Mouse (Mus musculus) CH12.LX (cell line): ENCODE data around the gene Cabin1. TPM values are rescaled to one million over a fixed set of nuclear protein-coding genes. Genes with fewer than 3 reads are reported as not detected.

Experiments used
- DNase-seq: peaks from one replicate; pipeline ENCODE4 v3.0.0-alpha.2; 2013; ENCODE audit errors: extremely low read depth
- H3K27ac ChIP-seq: 2 replicates; pipeline ENCODE4 v1.5.1; 2012; ENCODE audit warnings: low read depth, mild to moderate bottlenecking, control low read depth, moderate library complexity; ENCODE audit not compliant: insufficient read depth
- H3K27me3 ChIP-seq: replicated peaks from 2 replicates; pipeline ENCODE3; 2012; ENCODE audit warnings: inconsistent platforms
- H3K36me3 ChIP-seq, 2 experiments: replicated peaks in 1 of 2; 2 replicates each; pipeline versions ENCODE3 to v1.6.1; 2012; ENCODE audit warnings: inconsistent platforms in 1 of 2, low read length in 1 of 2, mild to moderate bottlenecking in 1 of 2, mixed read lengths in 1 of 2, moderate library complexity in 1 of 2; ENCODE audit not compliant: control insufficient read depth in 1 of 2, insufficient read depth in 1 of 2
- H3K4me1 ChIP-seq, 2 experiments: 2 replicates each; pipeline ENCODE4 v1.6.1; 2012; ENCODE audit warnings: inconsistent platforms in 1 of 2, moderate library complexity in 1 of 2; ENCODE audit not compliant: insufficient read depth in 2 of 2, control insufficient read depth in 1 of 2
- H3K4me2 ChIP-seq: 2 replicates; pipeline ENCODE4 v1.6.1; 2012; ENCODE audit warnings: low read depth, mild to moderate bottlenecking, control low read depth; ENCODE audit not compliant: poor library complexity, insufficient read depth, severe bottlenecking
- H3K4me3 ChIP-seq, 3 experiments: fragments of 150-350 bp in 1 of 3; sonication (generic) in 1 of 3; replicated peaks in 1 of 3; 2 replicates each; pipeline versions ENCODE3 to v1.5.1; 2011 to 2012; ENCODE audit warnings: low read depth in 2 of 3, low read length in 2 of 3, mild to moderate bottlenecking in 2 of 3, moderate library complexity in 2 of 3, control low read depth in 1 of 3, improper control_type of control experiment in 1 of 3, inconsistent platforms in 1 of 3, mixed read lengths in 1 of 3; ENCODE audit not compliant: poor library complexity in 1 of 3
- H3K79me2 ChIP-seq: replicated peaks from 2 replicates; pipeline ENCODE4 v1.6.1; 2012; ENCODE audit warnings: mild to moderate bottlenecking, moderate library complexity; ENCODE audit not compliant: control insufficient read depth, poor library complexity, insufficient read depth, severe bottlenecking; ENCODE audit errors: extremely low read depth
- H3K9ac ChIP-seq: 2 replicates; pipeline ENCODE4 v1.6.1; 2012; ENCODE audit warnings: low read depth, mild to moderate bottlenecking, control low read depth, moderate library complexity; ENCODE audit not compliant: insufficient read depth
- H3K9me3 ChIP-seq: replicated peaks from 2 replicates; pipeline ENCODE3; 2012; ENCODE audit warnings: low read length, inconsistent platforms, mixed read lengths
- CHD1 ChIP-seq: IDR thresholded peaks from 2 replicates; pipeline ENCODE4 v1.6.1; 2012; ENCODE audit warnings: low read depth, low read length, improper control_type of control experiment, inconsistent platforms
- E2F4 ChIP-seq: IDR thresholded peaks from 2 replicates; pipeline ENCODE4 v1.6.1; 2011; ENCODE audit warnings: low read depth, low read length, improper control_type of control experiment; ENCODE audit not compliant: insufficient replicate concordance
- EP300 ChIP-seq: IDR thresholded peaks from 2 replicates; pipeline ENCODE4 v1.6.1; 2011; ENCODE audit warnings: low read length, improper control_type of control experiment
- GABPA ChIP-seq: IDR thresholded peaks from 2 replicates; pipeline ENCODE4 v1.6.1; 2012; ENCODE audit warnings: low read depth, low read length, improper control_type of control experiment, inconsistent platforms; ENCODE audit not compliant: insufficient replicate concordance
- HCFC1 ChIP-seq: IDR thresholded peaks from 2 replicates; pipeline ENCODE4 v1.6.1; 2012; ENCODE audit warnings: low read depth, mild to moderate bottlenecking, inconsistent platforms, low read length, improper control_type of control experiment
- IRF4 ChIP-seq: IDR thresholded peaks from 2 replicates; pipeline ENCODE4 v1.6.1; 2014; ENCODE audit warnings: low read depth, mild to moderate bottlenecking, inconsistent platforms, low read length, improper control_type of control experiment
- JUN ChIP-seq: IDR thresholded peaks from 2 replicates; pipeline ENCODE4 v1.6.1; 2011; ENCODE audit warnings: low read depth, mild to moderate bottlenecking, low read length, improper control_type of control experiment, moderate library complexity; ENCODE audit not compliant: insufficient read depth
- MAX ChIP-seq: IDR thresholded peaks from 2 replicates; pipeline ENCODE4 v1.6.1; 2011; ENCODE audit warnings: low read length, improper control_type of control experiment
- MEF2A ChIP-seq: IDR thresholded peaks from 2 replicates; pipeline ENCODE4 v1.6.1; 2014; ENCODE audit warnings: low read depth, mild to moderate bottlenecking, inconsistent platforms, low read length, improper control_type of control experiment, borderline replicate concordance
- MXI1 ChIP-seq: IDR thresholded peaks from 2 replicates; pipeline ENCODE4 v1.6.1; 2011; ENCODE audit warnings: mild to moderate bottlenecking, low read depth, low read length, improper control_type of control experiment
- NELFE ChIP-seq: IDR thresholded peaks from 2 replicates; pipeline ENCODE4 v1.6.1; 2011; ENCODE audit warnings: low read depth, low read length, improper control_type of control experiment
- PAX5 ChIP-seq: IDR thresholded peaks from 2 replicates; pipeline ENCODE4 v1.6.1; 2012; ENCODE audit warnings: low read length, inconsistent platforms, mixed read lengths
- SMC3 ChIP-seq: IDR thresholded peaks from 2 replicates; pipeline ENCODE4 v1.6.1; 2011; ENCODE audit warnings: low read depth, low read length, improper control_type of control experiment
- TBP ChIP-seq: conservative IDR thresholded peaks from 2 replicates; pipeline ENCODE4 v1.6.1; 2011; ENCODE audit warnings: low read depth, low read length, improper control_type of control experiment
- UBTF ChIP-seq: IDR thresholded peaks from 2 replicates; pipeline ENCODE4 v1.6.1; 2012; ENCODE audit warnings: low read depth, mild to moderate bottlenecking, inconsistent platforms, low read length, improper control_type of control experiment, moderate library complexity
- USF1 ChIP-seq: IDR thresholded peaks from 2 replicates; pipeline ENCODE4 v1.6.1; 2014; ENCODE audit warnings: low read depth, mild to moderate bottlenecking, inconsistent platforms, low read length, improper control_type of control experiment
- ZC3H11A ChIP-seq: IDR thresholded peaks from 2 replicates; pipeline ENCODE4 v1.6.1; 2012; ENCODE audit warnings: low read depth, mild to moderate bottlenecking, inconsistent platforms, low read length, improper control_type of control experiment
- ZKSCAN1 ChIP-seq: IDR thresholded peaks from 2 replicates; pipeline ENCODE4 v1.6.1; 2012; ENCODE audit warnings: low read depth, inconsistent platforms, low read length, improper control_type of control experiment, borderline replicate concordance
- ZMIZ1 ChIP-seq: IDR thresholded peaks from 2 replicates; pipeline ENCODE4 v1.6.1; 2012; ENCODE audit warnings: low read depth, mild to moderate bottlenecking, inconsistent platforms, low read length, improper control_type of control experiment
- ZNF384 ChIP-seq: IDR thresholded peaks from 2 replicates; pipeline ENCODE4 v1.6.1; 2012; ENCODE audit warnings: low read depth, low read length, improper control_type of control experiment, inconsistent platforms
- dilution Hi-C: fragments of 300-500 bp; cut with MboI; formaldehyde crosslinking; loops from 2 replicates; pipeline ENCODE4 v1.14.3; 2020; ENCODE audit warnings: low sequenced_read_pairs; ENCODE audit not compliant: extremely low pct_unique_long_range_greater_than_20kb, extremely low pct_ligation_motif_present
- in situ Hi-C: fragments of 300-500 bp; cut with MboI; formaldehyde crosslinking; loops from 3 replicates; pipeline ENCODE4 v1.14.3; 2019; ENCODE audit warnings: low sequenced_read_pairs, low pct_ligation_motif_present, low pct_unique_long_range_greater_than_20kb, mixed read lengths
- polyA plus RNA-seq: library from polyadenylated mRNA; unstranded; fragments of >175 nt; gene quantifications from 2 replicates; pipeline ENCODE4 v1.2.1, GENCODE M21; 2012; ENCODE audit warnings: low read depth; ENCODE audit not compliant: insufficient read length
- total RNA-seq, 2 experiments: library from RNA; depleted of rRNA; stranded (reverse); fragments of 300-350 nt in 1 of 2; fragments of >200 nt in 1 of 2; gene quantifications; 2 replicates each; pipeline ENCODE4 v1.2.3; 2012 to 2014

Cabin1 gene
- total and polyA plus RNA-seq, 3 experiments: 12.0 to 46.0 (median 29.0) TPM

GRCm38 (mm10) chr10:75632633-75633032 lies 131.5 kb downstream of the Cabin1 start:
- H3K36me3 ChIP-seq: peaks cover 0 to 11% of the 10 kb centered on the region in 2 experiments
- in situ Hi-C loops: loop anchor here (10.0 kb wide), 1 partner anchor 48 kb away; the partner anchor contains the start of gene Ggt5

GRCm38 (mm10) chr10:75627490-75627889 lies 136.7 kb downstream of the Cabin1 start:
- H3K9me3 ChIP-seq: peaks cover 6% of the 10 kb centered on the region
- no peaks in the 10 kb centered on the region for H3K36me3 ChIP-seq
- H3K4me1 ChIP-seq: no peaks in the 10 kb centered on the region
- H3K27me3 ChIP-seq: no peaks in the 10 kb centered on the region
- no peak for TF ChIP-seq MAX
- no peak for TF ChIP-seq ZNF384
- TF ChIP-seq UBTF: no peak
- TF ChIP-seq ZKSCAN1: no peak
- no peak for TF ChIP-seq E2F4
- TF ChIP-seq NELFE: no peak
- TF ChIP-seq TBP: no peak
- no peak for TF ChIP-seq CHD1
- no peak for TF ChIP-seq MEF2A
- TF ChIP-seq, all 38 proteins: peak for 0
- H3K9ac ChIP-seq: no peak overlapping the region
- dilution Hi-C loops (no loop called here), in situ Hi-C loops (no loop called here)
- H3K4me2 ChIP-seq: no peak overlapping the region
- no peak overlapping the region for H3K4me3 ChIP-seq
- DNase-seq: no peak
- H3K79me2 ChIP-seq: no peaks in the 10 kb centered on the region
- H3K27ac ChIP-seq: no peak overlapping the region

More at GRCm38 (mm10) chr10:75632633-75633032, 131.5 kb downstream of the Cabin1 start:
- Histone ChIP-seq H3K4me2 (no peak overlapping the region), H3K4me3 (no peak overlapping the region), H3K4me1 (peaks cover 2 to 18% of the 10 kb centered on the region in 2 experiments; a peak in 2 of 4 replicates)
- TF ChIP-seq EP300 (no peak), TBP (no peak), GABPA (no peak), ZKSCAN1 (no peak), PAX5 (no peak), IRF4 (no peak), MXI1 (no peak), ZMIZ1 (no peak), USF1 (no peak), SMC3 (no peak), NELFE (no peak), MEF2A (no peak), HCFC1 (no peak), CHD1 (no peak), JUN (no peak), ZC3H11A (no peak)
- TF ChIP-seq, all 38 proteins: peak for 0
- H3K9me3 ChIP-seq: peaks cover 6% of the 10 kb centered on the region
- H3K9ac ChIP-seq: no peak overlapping the region
- H3K27ac ChIP-seq: no peak overlapping the region
- no peak for DNase-seq
- no peaks in the 10 kb centered on the region for H3K27me3 ChIP-seq
- no peaks in the 10 kb centered on the region for H3K79me2 ChIP-seq
- dilution Hi-C loops: no loop called here
